In genomic region chr2:128735089-128735488, GRCm38 (mm10) we compare ENCODE assay signal across 19 mouse cellular contexts. TPM values are rescaled to one million over a fixed set of nuclear protein-coding genes. Genes with fewer than 3 reads are reported as not detected.
A peak's percentile ranks its signal among the peaks of the same experiment; 100 is the strongest.
DNase-seq lines count a peak whose midpoint lies in the region; ATAC-seq and TF ChIP-seq lines count a peak whose summit lies in the region.
"Had no signal": no experiment of that assay in that cellular context is flagged by ENCODE, and none has a peak within 500 bp of the region (broad histone marks: within the 10 kb centered on the region; RNA-seq: fewer than 3 reads in every experiment).

No protein-coding gene starts in this region.

- no peaks in the 10 kb centered on the region for H3K36me3 ChIP-seq in hindbrain, postnatal 0 days (ENCODE audit: insufficient read depth, low read length)
- no peaks in the 10 kb centered on the region for H3K36me3 ChIP-seq in hindbrain, embryonic 16.5 days (ENCODE audit: control insufficient read depth, insufficient read depth, low read length)
- peaks cover 6% of the 10 kb centered on the region; the same call in 1 of the 2 replicates for H3K36me3 ChIP-seq in embryonic facial prominence, embryonic 15.5 days
- H3K36me3 ChIP-seq: hindbrain, embryonic 10.5 days; midbrain, embryonic 12.5 days had no signal

- TF ChIP-seq CTCF in hindbrain, postnatal 0 days (IDR thresholded peaks at IDR 0.05; ENCODE audit: low read depth): no peak

- ATAC-seq in hindbrain, postnatal 0 days: no peak
- no peak for ATAC-seq in hindbrain, embryonic 16.5 days
- no peak for ATAC-seq in embryonic facial prominence, embryonic 15.5 days (ENCODE audit: insufficient number of reproducible peaks, low FRiP score, low TSS enrichment, low read depth)
- ATAC-seq: forebrain, embryonic 16.5 days had no signal

- peak; percentile 13 for DNase-seq in hindbrain, postnatal 0 days (ENCODE audit: low spot score)
- DNase-seq in ovary, postnatal 36 days (ENCODE audit: low spot score): peak; percentile 46
- no peak for DNase-seq in ovary, postnatal 14 days (ENCODE audit: low spot score)
- no peak for DNase-seq in adrenal gland, postnatal 25 days
- DNase-seq in layer of hippocampus, adult 11-12 months (ENCODE audit: low spot score): no peak
- DNase-seq: cerebellum, adult 8-10 months; kidney, adult 9 months; kidney, postnatal 36 days; layer of hippocampus, adult 9-11 months; right cerebral cortex, postnatal 14 days; thymus, postnatal 36 days had no signal

- no peak overlapping the region for H3K4me2 ChIP-seq in hindbrain, postnatal 0 days (ENCODE audit: low read depth, low read length)
- H3K4me2 ChIP-seq in hindbrain, embryonic 16.5 days (ENCODE audit: low read length): no peak overlapping the region
- no peak overlapping the region for H3K4me2 ChIP-seq in embryonic facial prominence, embryonic 15.5 days (replicated peaks)
- H3K4me2 ChIP-seq: embryonic facial prominence, embryonic 12.5 days; midbrain, embryonic 12.5 days had no signal

- no peaks in the 10 kb centered on the region for H3K27me3 ChIP-seq in hindbrain, postnatal 0 days (ENCODE audit: insufficient read depth, low read length)
- no peaks in the 10 kb centered on the region for H3K27me3 ChIP-seq in hindbrain, embryonic 16.5 days (replicated peaks; ENCODE audit: control insufficient read depth, insufficient read depth, low read length)
- H3K27me3 ChIP-seq in embryonic facial prominence, embryonic 15.5 days: no peaks in the 10 kb centered on the region
- H3K27me3 ChIP-seq: embryonic facial prominence, embryonic 12.5 days; midbrain, embryonic 12.5 days had no signal

- H3K4me3 ChIP-seq in hindbrain, postnatal 0 days (ENCODE audit: low read length): no peak overlapping the region
- H3K4me3 ChIP-seq in hindbrain, embryonic 16.5 days (ENCODE audit: low read length): no peak overlapping the region
- H3K4me3 ChIP-seq in embryonic facial prominence, embryonic 15.5 days (replicated peaks): no peak overlapping the region
- H3K4me3 ChIP-seq: embryonic facial prominence, embryonic 12.5 days; hindbrain, embryonic 10.5 days; midbrain, embryonic 12.5 days had no signal

- 58% methylated on average over 3 of the region's 3 CpGs for WGBS in hindbrain, postnatal 0 days
- WGBS in hindbrain, embryonic 16.5 days: 53% methylated on average over 3 of the region's 3 CpGs
- 29% methylated on average over 3 of the region's 3 CpGs for WGBS in embryonic facial prominence, embryonic 15.5 days

- no peak overlapping the region for H3K9ac ChIP-seq in hindbrain, postnatal 0 days (replicated peaks; ENCODE audit: low read length)
- H3K9ac ChIP-seq in hindbrain, embryonic 16.5 days (ENCODE audit: low read depth, low read length): no peak overlapping the region
- H3K9ac ChIP-seq in embryonic facial prominence, embryonic 15.5 days: no peak overlapping the region
- H3K9ac ChIP-seq: embryonic facial prominence, embryonic 12.5 days; liver, embryonic 14.5 days; midbrain, embryonic 12.5 days had no signal

- no peak overlapping the region for H3K27ac ChIP-seq in hindbrain, postnatal 0 days
- H3K27ac ChIP-seq in hindbrain, embryonic 16.5 days (ENCODE audit: low read depth, low read length): no peak overlapping the region
- peak overlapping the region; percentile 60 for H3K27ac ChIP-seq in embryonic facial prominence, embryonic 15.5 days (replicated peaks)
- H3K27ac ChIP-seq: embryonic facial prominence, embryonic 12.5 days; hindbrain, embryonic 10.5 days; liver, embryonic 14.5 days; midbrain, embryonic 12.5 days had no signal

- no peaks in the 10 kb centered on the region for H3K4me1 ChIP-seq in hindbrain, postnatal 0 days (ENCODE audit: insufficient read depth, low read length)
- H3K4me1 ChIP-seq in hindbrain, embryonic 16.5 days (ENCODE audit: control insufficient read depth, insufficient read depth, low read depth, low read length): no peaks in the 10 kb centered on the region
- peaks cover 45% of the 10 kb centered on the region for H3K4me1 ChIP-seq in embryonic facial prominence, embryonic 15.5 days
- H3K4me1 ChIP-seq: embryonic facial prominence, embryonic 12.5 days; hindbrain, embryonic 10.5 days; midbrain, embryonic 12.5 days had no signal

- H3K9me3 ChIP-seq in hindbrain, postnatal 0 days (ENCODE audit: low read length): no peaks in the 10 kb centered on the region
- H3K9me3 ChIP-seq in hindbrain, embryonic 16.5 days (ENCODE audit: control insufficient read depth, low read length): no peaks in the 10 kb centered on the region
- no peaks in the 10 kb centered on the region for H3K9me3 ChIP-seq in embryonic facial prominence, embryonic 15.5 days (replicated peaks)
- H3K9me3 ChIP-seq: embryonic facial prominence, embryonic 12.5 days; hindbrain, embryonic 10.5 days; midbrain, embryonic 12.5 days had no signal

RNA-seq across cellular contexts. Expression of gene Mertk, which starts 36.3 kb away (rescaled TPM):
- total RNA-seq in hindbrain, postnatal 0 days (2014; rRNA removed): 6.3 and 7.1 TPM in 2 replicates
- polyA plus RNA-seq in hindbrain, postnatal 0 days (2015; fragmentation: Nextera tagmentation; extraction: Ambion mirVana): 3.0 and 3.4 TPM in 2 replicates
- 2.8 and 3.4 TPM in 2 replicates for polyA plus RNA-seq in hindbrain, embryonic 16.5 days (2015; fragmentation: Nextera tagmentation; extraction: Ambion mirVana)
- 10.2 and 10.3 TPM in 2 replicates for polyA plus RNA-seq in embryonic facial prominence, embryonic 15.5 days (2015; fragmentation: Nextera tagmentation; extraction: Ambion mirVana)
- 6.6 and 9.9 TPM in 2 replicates for total RNA-seq in adrenal gland, postnatal 25 days (2021)
- total RNA-seq: monocyte, adult 5-6 weeks had no signal

RNA-seq across cellular contexts. Expression of gene Anapc1, which starts 47.9 kb away (rescaled TPM):
- total RNA-seq in hindbrain, postnatal 0 days (2014; rRNA removed): 66.2 and 69.8 TPM in 2 replicates
- polyA plus RNA-seq in hindbrain, postnatal 0 days (2015; fragmentation: Nextera tagmentation; extraction: Ambion mirVana): 26.3 and 27.5 TPM in 2 replicates
- polyA plus RNA-seq in hindbrain, embryonic 16.5 days (2015; fragmentation: Nextera tagmentation; extraction: Ambion mirVana): 36.6 and 40.7 TPM in 2 replicates
- 52.0 and 55.4 TPM in 2 replicates for polyA plus RNA-seq in embryonic facial prominence, embryonic 15.5 days (2015; fragmentation: Nextera tagmentation; extraction: Ambion mirVana)
- total RNA-seq in adrenal gland, postnatal 25 days (2021): 82.1 and 86.1 TPM in 2 replicates

Comparison
In these comparisons a context has a peak if more than half of its experiments do, and no peak if none do; other contexts are left out.
1. DNase-seq: peak in hindbrain, postnatal 0 days (single experiment) and ovary, postnatal 36 days (single experiment); none in ovary, postnatal 14 days (single experiment), adrenal gland, postnatal 25 days (single experiment) and layer of hippocampus, adult 11-12 months (single experiment).